Mouse (Mus musculus): ENCODE results near the gene Sp2.

- no peak for TF ChIP-seq CTCF (IDR thresholded peaks at IDR 0.05; ENCODE audit: extremely low read depth, insufficient read depth, insufficient read length, insufficient replicate concordance)
- TF ChIP-seq POLR2A (IDR thresholded peaks at IDR 0.05; ENCODE audit: low read depth, low read length): no peak
Measured at GRCm38 (mm10) chr11:96991501-96991900, 8.7 kb upstream of the Sp2 start.
